Mouse (Mus musculus): ENCODE results near the gene Hist1h2bf.
"Not testable (repeated sequence)": the region's sequence is repeated elsewhere in the genome, so short reads cannot be mapped to it uniquely, and the experiment has no call there.

Gene Hist1h2bf

DNA sequence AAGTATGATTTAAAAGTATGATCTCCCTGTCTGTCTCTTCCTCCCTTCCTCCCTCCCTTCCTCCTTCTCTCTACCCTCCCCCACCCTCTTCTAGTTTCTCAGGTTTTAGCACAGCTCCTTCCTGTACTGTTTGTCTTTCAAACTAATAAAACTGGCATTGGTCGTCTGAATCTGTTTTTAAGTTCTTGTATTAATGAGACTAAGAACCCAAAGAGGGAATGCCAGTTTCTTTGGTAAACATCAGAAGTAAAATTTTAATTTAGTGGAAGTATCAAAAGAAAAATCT lies 12.9 kb upstream of the Hist1h2bf start:
- no peak for DNase-seq (ENCODE audit: low spot score)

DNA sequence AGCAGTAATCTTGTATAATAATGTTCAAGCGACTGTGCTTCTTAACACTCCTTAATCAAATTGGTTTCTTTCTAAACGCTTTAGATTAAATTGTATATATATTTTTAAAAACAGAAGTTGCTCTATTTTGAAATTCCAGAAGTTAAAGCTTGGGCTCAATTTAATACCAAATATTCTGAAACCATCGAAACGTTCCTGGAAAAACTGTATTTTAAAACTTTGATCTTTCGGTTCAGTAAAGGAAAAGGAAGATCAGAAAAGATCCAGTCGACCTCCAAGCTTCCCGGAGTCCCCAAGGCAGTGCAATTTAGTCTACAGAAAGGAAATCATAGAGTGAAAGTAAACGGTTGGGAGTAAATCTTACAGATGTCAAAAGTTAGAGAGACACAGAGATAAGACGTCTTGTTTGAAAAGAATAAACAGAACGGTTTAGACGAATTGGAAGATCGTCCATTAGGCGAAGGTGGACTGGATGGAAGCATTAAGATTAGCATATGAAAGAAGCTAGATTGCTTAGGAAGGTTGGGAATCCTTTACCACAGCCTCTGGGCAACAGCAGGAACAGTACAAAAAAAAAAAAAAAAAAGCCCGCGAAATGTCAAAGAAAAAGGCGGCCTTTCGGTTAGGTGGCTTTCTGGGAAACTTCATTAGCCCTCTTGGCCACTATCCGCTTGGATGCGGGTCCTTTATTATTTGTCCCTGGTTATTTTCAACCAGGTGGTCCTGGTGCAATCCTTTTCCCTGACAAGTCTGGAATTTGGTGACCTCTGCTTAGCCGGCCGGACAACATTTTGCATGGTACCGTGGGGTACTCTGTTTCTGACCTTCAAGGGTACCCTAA lies 12.3 kb upstream of the Hist1h2bf start:
- DNase-seq (ENCODE audit: low spot score), result no peak

- peak; percentile 51 for DNase-seq (ENCODE audit: low spot score)
Observed at GRCm38 (mm10) chr13:23585442-23586098, 11.6 kb upstream of the Hist1h2bf start.

GRCm38 (mm10) chr13:23585029-23585441 lies 11.0 kb upstream of the Hist1h2bf start:
- peak; percentile 58 for DNase-seq (ENCODE audit: low spot score)

GRCm38 (mm10) chr13:23584331-23584730 lies 10.3 kb upstream of the Hist1h2bf start:
- no peak for DNase-seq (ENCODE audit: low spot score)

DNA sequence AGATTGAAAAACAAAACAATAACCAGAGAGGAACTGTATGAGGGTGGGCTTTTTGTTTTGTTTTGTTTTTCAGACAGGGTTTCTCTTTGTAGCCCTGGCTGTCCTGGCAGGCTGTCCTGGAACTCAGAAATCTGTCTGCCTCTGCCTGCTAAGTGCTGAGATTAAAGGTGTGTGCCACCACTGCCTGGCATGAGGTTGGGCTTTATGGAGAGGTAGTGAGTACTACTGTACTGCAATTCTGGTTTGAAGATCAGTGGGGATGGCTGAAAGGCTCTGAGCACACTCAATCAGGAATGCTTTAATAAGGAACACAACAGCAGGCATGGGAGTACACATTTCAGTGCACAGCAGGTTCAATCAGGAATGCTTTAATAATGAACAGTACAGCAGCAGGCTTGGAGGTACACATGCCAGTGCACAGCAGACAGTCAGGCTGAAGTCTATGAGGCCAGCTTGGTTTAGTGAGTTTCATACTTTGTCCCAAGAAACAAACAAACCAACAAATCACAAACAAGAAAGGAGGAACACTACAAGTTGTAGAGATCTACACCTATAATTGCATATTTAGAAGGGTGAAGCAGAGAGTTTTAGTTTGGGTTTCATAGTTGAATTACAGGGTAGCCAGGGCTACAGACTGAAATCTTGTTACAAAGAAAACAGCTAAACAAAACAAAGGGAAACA lies 9.5 kb upstream of the Hist1h2bf start:
- no peak for DNase-seq (ENCODE audit: low spot score)

GRCm38 (mm10) chr13:23582219-23583056 lies 8.4 kb upstream of the Hist1h2bf start:
- no peak for DNase-seq (ENCODE audit: low spot score)

- peak; percentile 99 for DNase-seq (ENCODE audit: low spot score)
Observed at GRCm38 (mm10) chr13:23581408-23582218, 7.6 kb upstream of the Hist1h2bf start, which contains the start of gene Hist1h4d. Hist1h4d (plus strand) TSS chr13:23581598.

GRCm38 (mm10) chr13:23577835-23578234 lies 3.8 kb upstream of the Hist1h2bf start:
- DNase-seq (ENCODE audit: low spot score), result no peak

DNA sequence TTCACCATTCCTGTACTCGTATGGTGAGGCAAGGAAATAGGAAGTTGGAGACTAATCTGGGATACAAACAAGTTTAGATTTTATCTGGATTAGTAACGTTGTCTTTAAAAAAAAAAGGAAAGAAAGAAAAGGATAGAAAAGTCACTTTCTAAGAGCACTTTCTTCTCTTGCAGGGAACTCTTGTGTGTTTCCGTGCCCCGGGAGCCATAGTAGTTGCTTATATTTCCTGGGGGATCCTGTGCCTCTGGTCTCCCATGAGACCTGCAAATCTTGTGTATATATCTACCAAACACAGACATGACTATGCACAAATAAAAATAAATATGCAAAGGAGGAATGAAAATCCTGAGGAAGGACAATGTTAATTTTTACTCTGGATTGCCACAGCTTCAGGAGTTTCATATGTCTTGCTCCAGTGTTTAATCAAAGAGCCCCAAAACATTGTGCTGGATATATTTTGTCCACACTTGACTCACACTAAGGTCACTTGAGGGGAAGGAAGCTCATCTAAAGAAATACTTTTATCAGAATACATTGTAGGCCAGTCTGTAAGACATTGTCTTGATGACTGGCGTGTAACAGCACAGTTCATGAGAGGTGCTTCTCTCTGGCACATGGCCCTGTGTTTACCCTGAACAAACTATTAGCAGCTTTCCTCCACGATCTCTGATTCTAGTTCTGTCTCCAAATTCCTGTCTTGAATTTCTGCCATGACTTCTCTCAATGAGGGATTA lies 3.1 kb upstream of the Hist1h2bf start:
- DNase-seq (ENCODE audit: low spot score), result no peak

GRCm38 (mm10) chr13:23576351-23576881 lies 2.4 kb upstream of the Hist1h2bf start:
- no peak for DNase-seq (ENCODE audit: low spot score)

- not testable (repeated sequence) for DNase-seq (ENCODE audit: low spot score)
Observed at GRCm38 (mm10) chr13:23575864-23576313, 1.9 kb upstream of the Hist1h2bf start.

- DNase-seq (ENCODE audit: low spot score), result no peak
Observed at GRCm38 (mm10) chr13:23575271-23575851, 1.4 kb upstream of the Hist1h2bf start, which contains the start of gene Hist1h3d. Hist1h3d (plus strand) TSS chr13:23575763.

- DNase-seq (ENCODE audit: low spot score), result not testable (repeated sequence)
Observed at GRCm38 (mm10) chr13:23574546-23575170, 662 bp upstream of the Hist1h2bf start.

DNA sequence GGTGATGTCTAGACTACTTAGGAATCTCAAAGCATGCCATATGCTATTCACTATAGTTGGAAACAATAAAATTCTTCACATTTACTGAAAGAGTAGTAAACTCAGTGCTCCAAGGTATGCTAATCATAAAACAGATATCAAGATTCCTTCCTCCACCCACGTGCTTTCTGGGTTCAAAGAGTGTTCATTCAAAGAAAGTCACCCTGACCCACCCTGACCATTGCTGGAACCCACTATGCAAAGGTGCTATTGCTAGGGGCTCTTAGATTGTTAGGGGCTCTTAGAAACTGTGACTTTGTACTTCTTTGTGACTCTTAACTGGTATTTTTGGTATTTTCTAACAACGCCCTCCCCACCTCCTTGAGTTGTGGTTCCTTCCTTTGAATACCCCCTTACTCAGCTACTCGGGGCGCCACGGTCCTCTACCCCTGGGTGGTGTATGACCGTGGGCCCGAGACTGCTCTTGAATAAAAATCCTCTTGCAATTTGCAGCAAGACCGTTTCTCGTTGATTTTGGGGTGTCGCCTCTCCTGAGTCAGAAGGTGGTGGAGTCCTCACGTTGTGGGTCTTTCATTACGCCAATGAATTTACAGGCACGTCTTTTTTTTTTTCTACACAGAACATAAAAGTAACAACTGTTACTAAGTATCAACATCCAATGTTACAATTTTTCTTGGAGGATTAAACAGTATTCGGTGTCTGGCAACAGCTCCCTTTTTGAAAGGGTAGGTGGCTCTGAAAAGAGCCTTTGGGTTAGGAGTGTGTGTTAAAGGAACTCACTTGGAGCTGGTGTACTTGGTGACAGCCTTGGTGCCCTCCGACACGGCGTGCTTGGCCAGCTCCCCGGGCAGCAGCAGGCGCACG lies 730 bp downstream of the Hist1h2bf start:
- DNase-seq (ENCODE audit: low spot score), result not testable (repeated sequence)

DNA sequence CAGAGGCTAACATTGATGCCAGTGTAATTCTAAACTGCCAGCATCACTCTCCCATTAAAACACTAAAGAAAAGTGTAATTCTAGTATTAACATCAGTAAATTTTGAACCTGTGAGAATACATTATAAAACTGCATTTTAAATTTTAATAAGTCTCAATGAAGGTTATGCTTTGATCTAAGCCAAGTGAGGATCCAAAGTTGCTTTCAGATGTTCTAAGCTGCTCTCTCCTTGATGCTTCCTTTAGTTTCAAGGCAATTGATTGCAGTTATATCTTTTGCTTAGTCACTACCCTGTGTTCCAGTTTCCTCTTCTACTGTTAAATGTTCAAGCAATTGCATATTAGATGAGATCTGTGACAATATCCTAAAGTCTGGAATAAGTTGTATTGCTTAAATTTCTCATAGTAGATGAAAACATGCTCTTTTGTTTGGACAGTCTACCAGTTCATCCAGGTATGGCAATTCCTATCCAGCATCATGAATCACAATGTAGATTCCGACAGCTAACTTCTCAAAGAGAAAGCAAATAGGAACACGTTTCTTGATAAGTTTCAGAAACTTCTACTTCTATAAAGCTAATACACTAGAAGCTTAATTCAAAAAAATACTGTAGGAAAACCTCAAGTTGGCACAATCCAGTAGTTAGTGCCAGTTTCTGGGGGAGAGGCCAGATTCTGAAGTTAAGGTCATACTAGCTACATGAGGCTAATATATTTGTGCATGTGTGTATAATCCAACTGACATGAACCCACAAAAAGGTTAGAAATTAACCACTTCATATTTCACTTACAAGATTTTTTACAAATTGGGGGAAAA lies 1.6 kb downstream of the Hist1h2bf start:
- DNase-seq (ENCODE audit: low spot score), result no peak

Measured in ovary, postnatal 14 days (tissue).